Mouse (Mus musculus) liver, embryonic 11.5 days (tissue): Measurements from ENCODE around the gene Add3. TPM values are rescaled to one million over a fixed set of nuclear protein-coding genes. Genes with fewer than 3 reads are reported as not detected.

Source experiments
- ATAC-seq: fragments of 200-750 bp; cut with Nextera tagmentation; replicated peaks from 2 replicates; pipeline ENCODE4 v1.8.0; 2017; ENCODE audit warnings: moderate number of reproducible peaks, mild to moderate bottlenecking, moderate TSS enrichment, moderate library complexity; ENCODE audit not compliant: low FRiP score
- DNase-seq: peaks from one replicate; pipeline ENCODE4 v3.0.0-alpha.2; 2017; ENCODE audit warnings: low spot score
- H3K27ac ChIP-seq: fragments of 300-500 bp; sonication (generic); 2 replicates; pipeline ENCODE4 v1.5.1; 2014; ENCODE audit warnings: mild to moderate bottlenecking, low read depth, low read length, control low read depth
- H3K27me3 ChIP-seq: fragments of 300-500 bp; sonication (generic); replicated peaks from 2 replicates; pipeline ENCODE4 v1.6.1; 2014; ENCODE audit warnings: low read length, mixed read lengths; ENCODE audit not compliant: control insufficient read depth, insufficient read depth
- H3K36me3 ChIP-seq: fragments of 300-500 bp; sonication (generic); 2 replicates; pipeline ENCODE4 v1.6.1; 2014; ENCODE audit warnings: mild to moderate bottlenecking, low read length, moderate library complexity, mixed read lengths; ENCODE audit not compliant: control insufficient read depth, insufficient read depth
- H3K4me1 ChIP-seq: fragments of 300-500 bp; sonication (generic); replicated peaks from 2 replicates; pipeline ENCODE4 v1.6.1; 2014; ENCODE audit warnings: low read length, mixed read lengths; ENCODE audit not compliant: control insufficient read depth, insufficient read depth
- H3K4me2 ChIP-seq: fragments of 300-500 bp; sonication (generic); 2 replicates; pipeline ENCODE4 v1.6.1; 2014; ENCODE audit warnings: mild to moderate bottlenecking, control low read depth, moderate library complexity
- H3K4me3 ChIP-seq: fragments of 300-500 bp; sonication (generic); 2 replicates; pipeline ENCODE4 v1.5.1; 2014; ENCODE audit warnings: low read depth, low read length, control low read depth
- H3K9ac ChIP-seq: fragments of 300-500 bp; sonication (generic); 2 replicates; pipeline ENCODE4 v1.6.1; 2014; ENCODE audit warnings: low read depth, low read length, control low read depth
- H3K9me3 ChIP-seq: fragments of 300-500 bp; sonication (generic); 2 replicates; pipeline ENCODE4 v1.6.1; 2016; ENCODE audit warnings: low read length, inconsistent platforms, mixed read lengths; ENCODE audit not compliant: control insufficient read depth
- WGBS: fragments of 180-500 bp; shearing (Covaris S2); extraction: QIAGEN DNeasy Blood & Tissue Kit; methylation state at CpG from one replicate; pipeline ENCODE4 v1.1.7; 2014; 5-methylcytosine and 5-hydroxymethylcytosine counted together
- polyA plus RNA-seq: library from polyadenylated mRNA; unstranded; fragments of >200 nt; fragmentation: Nextera tagmentation; extraction: Ambion mirVana; gene quantifications from 2 replicates; pipeline ENCODE4 v1.2.1, GENCODE M21; 2014

The Add3 gene
- polyA plus RNA-seq, 1 experiment from 2014 or later = 65.0 TPM

DNA sequence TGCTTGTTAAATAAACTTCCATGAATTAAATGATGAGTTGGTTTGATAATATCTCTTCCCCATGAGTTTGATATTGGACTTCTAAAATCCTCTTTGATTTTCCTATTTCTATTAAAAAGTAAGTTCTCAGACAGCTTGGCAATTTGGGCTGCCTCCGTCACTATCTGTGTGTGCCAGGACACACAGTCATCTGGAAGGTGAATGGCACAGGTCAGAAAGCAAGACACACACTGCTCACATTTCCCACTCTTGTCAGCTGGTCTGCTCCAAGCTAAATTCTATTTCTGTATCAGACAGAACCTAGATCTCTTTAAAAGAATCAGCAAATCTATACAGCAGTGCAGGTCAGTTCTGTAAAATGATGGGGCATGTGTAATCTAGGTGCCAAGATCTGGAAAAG lies 61.9 kb downstream of the Add3 start:
- 90% methylated on average over 1 of the region's 1 CpGs for WGBS
- Histone ChIP-seq H3K4me2 (no peak overlapping the region), H3K4me3 (no peak overlapping the region), H3K27ac (no peak overlapping the region), H3K4me1 (0 out of 2 replicates have a peak, but pooled peaks cover 2% of the 10 kb centered on the region), H3K9ac (no peak overlapping the region), H3K27me3 (no peaks in the 10 kb centered on the region), H3K9me3 (no peaks in the 10 kb centered on the region), H3K36me3 (peaks cover 5% of the 10 kb centered on the region; the same call in 1 of the 2 replicates)
- ATAC-seq (no peak), DNase-seq (no peak)

DNA sequence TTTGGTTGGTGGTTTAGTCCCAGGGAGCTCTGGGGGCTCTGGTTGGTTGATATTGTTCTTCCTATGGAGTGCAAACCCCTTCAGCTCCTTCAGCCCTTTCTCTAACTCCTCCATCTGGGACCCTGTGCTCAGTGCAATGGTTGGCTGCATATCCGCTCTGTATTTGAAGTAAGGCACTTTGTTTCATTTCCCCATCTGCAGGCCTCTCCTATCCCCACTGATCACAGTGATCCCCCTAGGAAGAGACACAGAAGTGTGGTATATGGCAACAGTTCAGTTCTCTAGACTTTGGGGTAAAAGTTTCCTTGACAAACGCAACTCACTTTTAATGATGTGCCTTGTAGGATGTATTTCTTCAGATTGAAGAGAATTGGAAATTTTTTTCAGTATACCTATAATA lies 66.7 kb downstream of the Add3 start:
- Histone ChIP-seq H3K27ac (no peak overlapping the region), H3K9me3 (no peaks in the 10 kb centered on the region), H3K9ac (no peak overlapping the region), H3K4me3 (no peak overlapping the region), H3K27me3 (no peaks in the 10 kb centered on the region), H3K4me2 (no peak overlapping the region), H3K4me1 (no peaks in the 10 kb centered on the region; the same call in 1 of the 2 replicates), H3K36me3 (no peaks in the 10 kb centered on the region)
- ATAC-seq = no peak
- DNase-seq = no peak
- 92% methylated on average over 2 of the region's 2 CpGs for WGBS

- H3K4me3 ChIP-seq = no peak overlapping the region
- WGBS = 81% methylated on average over 7 of the region's 7 CpGs
Observed at GRCm38 (mm10) chr19:53208830-53209229, 68.6 kb downstream of the Add3 start.

GRCm38 (mm10) chr19:53210251-53210650 lies 70.0 kb downstream of the Add3 start:
- H3K4me1 ChIP-seq = no peaks in the 10 kb centered on the region; the same call in 1 of the 2 replicates
- DNase-seq (no peak), ATAC-seq (no peak)
- H3K36me3 ChIP-seq = no peaks in the 10 kb centered on the region
- H3K9ac ChIP-seq = no peak overlapping the region
- H3K27ac ChIP-seq = no peak overlapping the region
- WGBS = 70% methylated on average over 2 of the region's 2 CpGs
- H3K4me2 ChIP-seq = no peak overlapping the region
- H3K27me3 ChIP-seq = no peaks in the 10 kb centered on the region
- no peak overlapping the region for H3K4me3 ChIP-seq
- no peaks in the 10 kb centered on the region for H3K9me3 ChIP-seq

More at GRCm38 (mm10) chr19:53208830-53209229, 68.6 kb downstream of the Add3 start:
- H3K4me2 ChIP-seq = no peak overlapping the region
- H3K9me3 ChIP-seq = no peaks in the 10 kb centered on the region
- no peaks in the 10 kb centered on the region for H3K36me3 ChIP-seq
- DNase-seq = no peak
- H3K27me3 ChIP-seq = no peaks in the 10 kb centered on the region
- H3K4me1 ChIP-seq = no peaks in the 10 kb centered on the region; the same call in 1 of the 2 replicates
- H3K9ac ChIP-seq = no peak overlapping the region
- H3K27ac ChIP-seq = no peak overlapping the region
- no peak for ATAC-seq

DNA sequence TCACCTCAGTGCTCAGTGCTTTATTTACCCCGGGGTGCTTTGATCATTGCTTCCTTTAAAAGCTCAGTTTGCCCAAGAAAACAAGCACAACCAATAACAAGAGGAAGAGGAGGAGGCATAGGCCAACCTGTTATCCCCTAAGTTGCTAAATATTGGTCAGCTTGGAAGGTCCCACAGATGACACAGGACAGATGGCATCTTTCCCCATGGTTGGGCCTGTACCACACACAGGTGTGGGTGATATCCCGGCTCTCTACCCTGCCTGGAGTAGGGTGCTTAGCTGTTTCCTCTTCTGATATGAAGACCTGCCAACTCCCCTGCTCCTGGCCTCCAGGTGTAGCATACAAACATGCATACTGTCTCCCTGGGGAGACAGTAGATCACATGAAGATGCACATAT lies 75.1 kb downstream of the Add3 start:
- H3K9me3 ChIP-seq = no peaks in the 10 kb centered on the region
- no peak overlapping the region for H3K4me3 ChIP-seq
- peaks cover 6% of the 10 kb centered on the region; the same call in 1 of the 2 replicates for H3K36me3 ChIP-seq
- no peak overlapping the region for H3K27ac ChIP-seq
- no peak overlapping the region for H3K4me2 ChIP-seq
- DNase-seq (no peak), ATAC-seq (no peak)
- no peak overlapping the region for H3K9ac ChIP-seq
- H3K4me1 ChIP-seq = no peaks in the 10 kb centered on the region; the same call in 1 of the 2 replicates
- H3K27me3 ChIP-seq = no peaks in the 10 kb centered on the region
- WGBS = 83% methylated on average over 2 of the region's 2 CpGs

- DNase-seq (no peak), ATAC-seq (no peak)
- Histone ChIP-seq H3K4me3 (no peak overlapping the region), H3K4me1 (no peaks in the 10 kb centered on the region), H3K27ac (no peak overlapping the region), H3K9me3 (no peaks in the 10 kb centered on the region), H3K27me3 (no peaks in the 10 kb centered on the region), H3K4me2 (no peak overlapping the region), H3K9ac (no peak overlapping the region), H3K36me3 (peaks cover 6% of the 10 kb centered on the region; the same call in 1 of the 2 replicates)
- 78% methylated on average over 18 of the region's 18 CpGs for WGBS
Observed at GRCm38 (mm10) chr19:53216761-53217538, 76.7 kb downstream of the Add3 start.

- 92% methylated on average over 8 of the region's 8 CpGs for WGBS
- H3K9me3 ChIP-seq = no peaks in the 10 kb centered on the region
- H3K9ac ChIP-seq = no peak overlapping the region
- H3K27me3 ChIP-seq = no peaks in the 10 kb centered on the region
- H3K27ac ChIP-seq = no peak overlapping the region
- H3K36me3 ChIP-seq = peaks cover 6% of the 10 kb centered on the region; the same call in 1 of the 2 replicates
- no peak overlapping the region for H3K4me2 ChIP-seq
- DNase-seq (no peak), ATAC-seq (no peak)
- H3K4me1 ChIP-seq = no peaks in the 10 kb centered on the region
- no peak overlapping the region for H3K4me3 ChIP-seq
Observed at GRCm38 (mm10) chr19:53217837-53218236, 77.6 kb downstream of the Add3 start.

DNA sequence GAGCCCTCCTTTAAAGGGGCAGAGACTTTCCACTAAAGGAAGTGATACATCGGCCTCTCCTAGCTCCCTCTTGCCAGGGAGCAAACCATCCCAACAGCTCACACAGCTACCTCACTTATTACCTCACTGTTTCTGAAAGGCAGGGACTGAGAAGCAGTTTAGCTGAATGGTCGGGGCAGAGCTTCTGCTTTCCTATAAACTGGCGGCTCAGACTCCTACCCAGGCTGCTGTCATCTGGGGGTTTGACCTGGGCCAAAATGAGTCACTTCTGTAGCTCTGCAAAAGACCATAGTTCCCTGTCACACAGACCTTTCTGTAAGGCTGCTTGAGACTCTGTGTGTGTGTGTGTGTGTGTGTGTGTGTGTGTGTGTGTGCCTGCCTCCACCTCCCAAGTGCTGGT lies 79.1 kb downstream of the Add3 start:
- no peaks in the 10 kb centered on the region for H3K27me3 ChIP-seq
- no peak overlapping the region for H3K9ac ChIP-seq
- H3K4me1 ChIP-seq = no peaks in the 10 kb centered on the region
- H3K4me2 ChIP-seq = no peak overlapping the region
- no peak overlapping the region for H3K4me3 ChIP-seq
- DNase-seq = no peak
- no peaks in the 10 kb centered on the region for H3K9me3 ChIP-seq
- ATAC-seq = no peak
- no peak overlapping the region for H3K27ac ChIP-seq
- peaks cover 6% of the 10 kb centered on the region; the same call in 1 of the 2 replicates for H3K36me3 ChIP-seq
- WGBS = 68% methylated on average over 3 of the region's 3 CpGs

DNA sequence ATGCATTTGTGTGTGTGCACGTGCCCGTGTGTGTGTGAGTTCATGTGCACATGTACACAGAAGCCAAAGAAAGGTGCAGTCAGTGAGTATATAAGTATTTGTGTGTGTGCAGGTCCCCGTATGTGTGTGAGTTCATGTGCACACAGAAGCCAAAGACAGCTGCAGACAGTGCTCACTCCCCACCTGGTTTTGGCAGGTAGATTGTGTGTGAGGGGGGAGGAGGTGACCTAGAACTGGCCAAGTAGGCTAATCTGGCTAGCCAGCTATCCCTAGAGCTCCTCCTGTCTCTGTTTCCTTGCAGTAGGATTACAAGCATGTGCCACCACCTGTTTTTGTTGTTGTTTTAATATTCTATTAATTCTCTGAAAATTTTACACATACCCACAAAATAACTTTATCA lies 80.9 kb downstream of the Add3 start:
- WGBS = 88% methylated on average over 3 of the region's 3 CpGs
- ATAC-seq = no peak
- H3K9ac ChIP-seq = no peak overlapping the region

More for the DNA sequence above, 80.9 kb downstream of the Add3 start:
- no peak for DNase-seq
- Histone ChIP-seq H3K4me1 (peaks cover 4% of the 10 kb centered on the region; the same call in 1 of the 2 replicates), H3K36me3 (peaks cover 6% of the 10 kb centered on the region; the same call in 1 of the 2 replicates), H3K4me2 (no peak overlapping the region), H3K4me3 (no peak overlapping the region), H3K27ac (no peak overlapping the region), H3K27me3 (no peaks in the 10 kb centered on the region), H3K9me3 (no peaks in the 10 kb centered on the region)
